Mouse (Mus musculus) embryo, embryonic 10 days (tissue): ENCODE results near the gene Cchcr1.
A peak's percentile ranks its signal among the peaks of the same experiment; 100 is the strongest.
"Not testable (repeated sequence)": the region's sequence is repeated elsewhere in the genome, so short reads cannot be mapped to it uniquely, and the experiment has no call there.

ENCODE experiments used
- DNase-seq: peaks from one replicate; pipeline ENCODE4 v3.0.0-alpha.2; 2015; ENCODE audit warnings: low spot score

The Cchcr1 gene

GRCm38 (mm10) chr17:35516652-35517500 lies at the start of gene Cchcr1, which contains the start of gene Tcf19:
TSS of gene Cchcr1 (plus strand) at chr17:35517100.
TSS of gene Tcf19 (minus strand) at chr17:35516824.
- DNase-seq = peak; percentile 97

GRCm38 (mm10) chr17:35468936-35469335 lies 48.0 kb upstream of the Cchcr1 start:
- DNase-seq = not testable (repeated sequence)

- DNase-seq = peak; percentile 24
These were observed 46.8 kb upstream of the Cchcr1 start, which contains the start of gene H2-Q10 for GRCm38 (mm10) chr17:35469842-35470751. TSS of gene H2-Q10 (plus strand) at chr17:35470089.

- peak; percentile 75 for DNase-seq
These were observed 32.8 kb upstream of the Cchcr1 start for GRCm38 (mm10) chr17:35484066-35484465.

GRCm38 (mm10) chr17:35485702-35486101 lies 31.2 kb upstream of the Cchcr1 start:
- peak; percentile 5 for DNase-seq

GRCm38 (mm10) chr17:35486726-35487125 lies 30.2 kb upstream of the Cchcr1 start:
- no peak for DNase-seq

- DNase-seq = no peak
These were observed 28.9 kb upstream of the Cchcr1 start for GRCm38 (mm10) chr17:35488041-35488440.

GRCm38 (mm10) chr17:35490320-35490719 lies 26.6 kb upstream of the Cchcr1 start:
- peak; percentile 11 for DNase-seq

- DNase-seq = no peak
These were observed 19.8 kb upstream of the Cchcr1 start for GRCm38 (mm10) chr17:35497124-35497523.

- DNase-seq = peak; percentile 28
These were observed 14.7 kb upstream of the Cchcr1 start for GRCm38 (mm10) chr17:35502226-35502625.

GRCm38 (mm10) chr17:35502762-35503161 lies 14.1 kb upstream of the Cchcr1 start:
- no peak for DNase-seq

GRCm38 (mm10) chr17:35503849-35504248 lies 13.1 kb upstream of the Cchcr1 start:
- DNase-seq = no peak

GRCm38 (mm10) chr17:35504628-35505481 lies 12.0 kb upstream of the Cchcr1 start:
- no peak for DNase-seq

GRCm38 (mm10) chr17:35505776-35506175 lies 11.1 kb upstream of the Cchcr1 start, which contains the start of gene Pou5f1:
TSS of gene Pou5f1 (plus strand) at chr17:35506018.
- DNase-seq = no peak

- DNase-seq = no peak
These were observed 10.0 kb upstream of the Cchcr1 start for GRCm38 (mm10) chr17:35506881-35507280.

GRCm38 (mm10) chr17:35507556-35508260 lies 9.2 kb upstream of the Cchcr1 start:
- no peak for DNase-seq

GRCm38 (mm10) chr17:35508279-35508678 lies 8.6 kb upstream of the Cchcr1 start:
- not testable (repeated sequence) for DNase-seq

GRCm38 (mm10) chr17:35509284-35509683 lies 7.6 kb upstream of the Cchcr1 start:
- peak; percentile 71 for DNase-seq

GRCm38 (mm10) chr17:35512916-35513626 lies 3.8 kb upstream of the Cchcr1 start:
- no peak for DNase-seq

- peak; percentile 72 for DNase-seq
These were observed 3.0 kb upstream of the Cchcr1 start for GRCm38 (mm10) chr17:35513886-35514285.
